Mouse (Mus musculus): ENCODE measurements around the gene Ano6. TPM values are rescaled to one million over a fixed set of nuclear protein-coding genes. Genes with fewer than 3 reads are reported as not detected.

Ano6 gene
- polyA plus RNA-seq, 1 experiment from 2014 or later: 30.1 TPM

- no peaks in the 10 kb centered on the region for H3K9me3 ChIP-seq
- no peaks in the 10 kb centered on the region for H3K4me1 ChIP-seq (replicated peaks)
- no peak overlapping the region for H3K4me2 ChIP-seq
- H3K9ac ChIP-seq: no peak overlapping the region
- H3K36me3 ChIP-seq: peaks cover 8% of the 10 kb centered on the region; the same call in 1 of the 2 replicates
- no peak for ATAC-seq (ENCODE audit: low FRiP score, low read depth)
- WGBS: 84% methylated on average over 3 of the region's 3 CpGs
- no peak overlapping the region for H3K4me3 ChIP-seq
- H3K27me3 ChIP-seq: no peaks in the 10 kb centered on the region
- H3K27ac ChIP-seq (replicated peaks): no peak overlapping the region
These were observed 126.7 kb downstream of the Ano6 start for GRCm38 (mm10) chr15:95917330-95917729.

GRCm38 (mm10) chr15:95920047-95920446, 129.4 kb downstream of the Ano6 start:
- no peak overlapping the region for H3K9ac ChIP-seq
- H3K27me3 ChIP-seq: no peaks in the 10 kb centered on the region
- peak overlapping the region; percentile 15; the same call in 1 of the 2 replicates for H3K4me2 ChIP-seq
- peaks cover 8% of the 10 kb centered on the region; the same call in 1 of the 2 replicates for H3K36me3 ChIP-seq
- H3K4me1 ChIP-seq (replicated peaks): no peaks in the 10 kb centered on the region
- WGBS: 58% methylated on average over 9 of the region's 9 CpGs
- H3K4me3 ChIP-seq: no peak overlapping the region
- no peaks in the 10 kb centered on the region for H3K9me3 ChIP-seq
- 0 out of 2 replicates have a peak, but pooled peaks have one; percentile 45 for ATAC-seq (ENCODE audit: low FRiP score, low read depth)
- peak overlapping the region; percentile 65 for H3K27ac ChIP-seq (replicated peaks)

- Histone ChIP-seq H3K4me3 (no peak overlapping the region), H3K4me1 (replicated peaks) (peaks cover 7% of the 10 kb centered on the region; the same call in 1 of the 2 replicates), H3K9ac (no peak overlapping the region), H3K4me2 (no peak overlapping the region), H3K9me3 (no peaks in the 10 kb centered on the region), H3K27ac (replicated peaks) (no peak overlapping the region), H3K36me3 (peaks cover 4% of the 10 kb centered on the region; the same call in 1 of the 2 replicates), H3K27me3 (no peaks in the 10 kb centered on the region)
- WGBS: 91% methylated on average over 3 of the region's 3 CpGs
- ATAC-seq (ENCODE audit: low FRiP score, low read depth): no peak
These were observed 130.4 kb downstream of the Ano6 start for GRCm38 (mm10) chr15:95921072-95921471.

- Histone ChIP-seq H3K4me2 (no peak overlapping the region), H3K36me3 (no peaks in the 10 kb centered on the region), H3K4me1 (replicated peaks) (peaks cover 7% of the 10 kb centered on the region; the same call in 1 of the 2 replicates), H3K27me3 (no peaks in the 10 kb centered on the region), H3K9me3 (no peaks in the 10 kb centered on the region), H3K9ac (no peak overlapping the region), H3K27ac (replicated peaks) (no peak overlapping the region), H3K4me3 (no peak overlapping the region)
- WGBS: 97% methylated on average over 4 of the region's 4 CpGs
- ATAC-seq (ENCODE audit: low FRiP score, low read depth): no peak
These were observed 131.0 kb downstream of the Ano6 start for GRCm38 (mm10) chr15:95921639-95922038.

- no peaks in the 10 kb centered on the region for H3K36me3 ChIP-seq
- H3K4me3 ChIP-seq: no peak overlapping the region
- no peak overlapping the region for H3K4me2 ChIP-seq
- no peak overlapping the region for H3K9ac ChIP-seq
- no peak for ATAC-seq (ENCODE audit: low FRiP score, low read depth)
- no peaks in the 10 kb centered on the region for H3K9me3 ChIP-seq
- H3K27me3 ChIP-seq: no peaks in the 10 kb centered on the region
- H3K27ac ChIP-seq (replicated peaks): no peak overlapping the region
- peaks cover 7% of the 10 kb centered on the region; the same call in 1 of the 2 replicates for H3K4me1 ChIP-seq (replicated peaks)
- WGBS: 92% methylated on average over 6 of the region's 6 CpGs
These were observed 131.9 kb downstream of the Ano6 start for GRCm38 (mm10) chr15:95922558-95922957.

GRCm38 (mm10) chr15:95925334-95925986, 134.8 kb downstream of the Ano6 start:
- no peaks in the 10 kb centered on the region for H3K9me3 ChIP-seq
- no peak overlapping the region for H3K9ac ChIP-seq
- no peak overlapping the region for H3K4me2 ChIP-seq
- no peaks in the 10 kb centered on the region for H3K27me3 ChIP-seq
- no peak overlapping the region for H3K4me3 ChIP-seq
- peaks cover 7% of the 10 kb centered on the region; the same call in 1 of the 2 replicates for H3K4me1 ChIP-seq (replicated peaks)
- no peak for ATAC-seq (ENCODE audit: low FRiP score, low read depth)
- 0 out of 2 replicates have a peak, but pooled peaks cover 5% of the 10 kb centered on the region for H3K36me3 ChIP-seq
- 83% methylated on average over 8 of the region's 8 CpGs for WGBS
- no peak overlapping the region for H3K27ac ChIP-seq (replicated peaks)

GRCm38 (mm10) chr15:95929087-95929486, 138.4 kb downstream of the Ano6 start:
- Histone ChIP-seq H3K4me2 (no peak overlapping the region), H3K27me3 (no peaks in the 10 kb centered on the region), H3K9me3 (no peaks in the 10 kb centered on the region), H3K9ac (no peak overlapping the region), H3K4me3 (no peak overlapping the region), H3K4me1 (replicated peaks) (peaks cover 16% of the 10 kb centered on the region; the same call in 1 of the 2 replicates), H3K36me3 (0 out of 2 replicates have a peak, but pooled peaks cover 5% of the 10 kb centered on the region), H3K27ac (replicated peaks) (no peak overlapping the region)
- WGBS: 88% methylated on average over 6 of the region's 6 CpGs
- no peak for ATAC-seq (ENCODE audit: low FRiP score, low read depth)

- Histone ChIP-seq H3K9ac (no peak overlapping the region), H3K27me3 (no peaks in the 10 kb centered on the region), H3K36me3 (0 out of 2 replicates have a peak, but pooled peaks cover 5% of the 10 kb centered on the region), H3K4me2 (no peak overlapping the region), H3K4me3 (no peak overlapping the region), H3K9me3 (no peaks in the 10 kb centered on the region), H3K27ac (replicated peaks) (0 out of 2 replicates have a peak overlapping the region, but pooled peaks have one; percentile 7), H3K4me1 (replicated peaks) (peaks cover 13% of the 10 kb centered on the region; the same call in 1 of the 2 replicates)
- ATAC-seq (ENCODE audit: low FRiP score, low read depth): no peak
- WGBS: 62% methylated on average over 16 of the region's 16 CpGs
These were observed 140.6 kb downstream of the Ano6 start for GRCm38 (mm10) chr15:95931013-95931775.

GRCm38 (mm10) chr15:95932358-95932757, 141.7 kb downstream of the Ano6 start:
- peaks cover 13% of the 10 kb centered on the region; the same call in 1 of the 2 replicates for H3K4me1 ChIP-seq (replicated peaks)
- H3K9me3 ChIP-seq: no peaks in the 10 kb centered on the region
- no peak overlapping the region for H3K27ac ChIP-seq (replicated peaks)
- 0 out of 2 replicates have a peak, but pooled peaks cover 5% of the 10 kb centered on the region for H3K36me3 ChIP-seq
- no peak overlapping the region for H3K9ac ChIP-seq
- 0 out of 2 replicates have a peak, but pooled peaks have one; percentile 44 for ATAC-seq (ENCODE audit: low FRiP score, low read depth)
- H3K4me3 ChIP-seq: no peak overlapping the region
- no peaks in the 10 kb centered on the region for H3K27me3 ChIP-seq
- no peak overlapping the region for H3K4me2 ChIP-seq
- WGBS: 68% methylated on average over 5 of the region's 5 CpGs

- peak overlapping the region; percentile 54 for H3K27ac ChIP-seq (replicated peaks)
- WGBS: 59% methylated on average over 11 of the region's 11 CpGs
- ATAC-seq (ENCODE audit: low FRiP score, low read depth): peak; percentile 57; the same call in 1 of the 2 replicates
- no peaks in the 10 kb centered on the region for H3K27me3 ChIP-seq
- H3K4me3 ChIP-seq: no peak overlapping the region
- H3K4me1 ChIP-seq (replicated peaks): peaks cover 13% of the 10 kb centered on the region; the same call in 1 of the 2 replicates
- H3K36me3 ChIP-seq: peaks cover 7% of the 10 kb centered on the region
- H3K9ac ChIP-seq: no peak overlapping the region
- H3K9me3 ChIP-seq: 0 out of 2 replicates have a peak, but pooled peaks cover 3% of the 10 kb centered on the region
- H3K4me2 ChIP-seq: 0 out of 2 replicates have a peak overlapping the region, but pooled peaks have one; percentile 10
These were observed 144.5 kb downstream of the Ano6 start for GRCm38 (mm10) chr15:95935141-95935540.

- H3K36me3 ChIP-seq: peaks cover 11% of the 10 kb centered on the region
- no peaks in the 10 kb centered on the region for H3K27me3 ChIP-seq
- no peak overlapping the region for H3K27ac ChIP-seq (replicated peaks)
- no peak overlapping the region for H3K9ac ChIP-seq
- no peak overlapping the region for H3K4me2 ChIP-seq
- 0 out of 2 replicates have a peak, but pooled peaks cover 3% of the 10 kb centered on the region for H3K9me3 ChIP-seq
- H3K4me1 ChIP-seq (replicated peaks): peaks cover 15% of the 10 kb centered on the region
- no peak for ATAC-seq (ENCODE audit: low FRiP score, low read depth)
- no peak overlapping the region for H3K4me3 ChIP-seq
- 59% methylated on average over 4 of the region's 4 CpGs for WGBS
These were observed 152.8 kb downstream of the Ano6 start for GRCm38 (mm10) chr15:95943470-95943869.

GRCm38 (mm10) chr15:95944299-95944698, 153.7 kb downstream of the Ano6 start:
- H3K4me1 ChIP-seq (replicated peaks): peaks cover 15% of the 10 kb centered on the region
- no peak overlapping the region for H3K27ac ChIP-seq (replicated peaks)
- no peak for ATAC-seq (ENCODE audit: low FRiP score, low read depth)
- H3K27me3 ChIP-seq: no peaks in the 10 kb centered on the region
- peaks cover 8% of the 10 kb centered on the region for H3K36me3 ChIP-seq
- no peak overlapping the region for H3K9ac ChIP-seq
- H3K4me2 ChIP-seq: no peak overlapping the region
- H3K4me3 ChIP-seq: no peak overlapping the region
- WGBS: 77% methylated on average over 6 of the region's 6 CpGs
- H3K9me3 ChIP-seq: no peaks in the 10 kb centered on the region

Measured in hindbrain, embryonic 15.5 days (tissue).